Mouse (Mus musculus) midbrain, embryonic 13.5 days (tissue): ENCODE measurements around the gene Gpc5. TPM values are rescaled to one million over a fixed set of nuclear protein-coding genes. Genes with fewer than 3 reads are reported as not detected.

Experiments used
- ATAC-seq: fragments of 200-750 bp; cut with Nextera tagmentation; 2 replicates; pipeline ENCODE4 v1.8.0; 2017; ENCODE audit warnings: mild to moderate bottlenecking, moderate TSS enrichment, moderate library complexity
- H3K27ac ChIP-seq: fragments of 300-500 bp; sonication (generic); 2 replicates; pipeline ENCODE4 v1.5.1; 2015; ENCODE audit warnings: inconsistent platforms, mild to moderate bottlenecking, moderate library complexity
- H3K27me3 ChIP-seq: fragments of 300-500 bp; sonication (generic); 2 replicates; pipeline ENCODE4 v1.6.1; 2015; ENCODE audit warnings: mild to moderate bottlenecking, inconsistent platforms
- H3K36me3 ChIP-seq: fragments of 300-500 bp; sonication (generic); 2 replicates; pipeline ENCODE4 v1.6.1; 2015; ENCODE audit warnings: mild to moderate bottlenecking, inconsistent platforms
- H3K4me1 ChIP-seq: fragments of 300-500 bp; sonication (generic); replicated peaks from 2 replicates; pipeline ENCODE4 v1.6.1; 2015; ENCODE audit warnings: inconsistent platforms
- H3K4me2 ChIP-seq: fragments of 300-500 bp; sonication (generic); replicated peaks from 2 replicates; pipeline ENCODE4 v1.6.1; 2015; ENCODE audit warnings: moderate library complexity, mild to moderate bottlenecking, inconsistent platforms
- H3K4me3 ChIP-seq: fragments of 300-500 bp; sonication (generic); replicated peaks from 2 replicates; pipeline ENCODE4 v1.5.1; 2015; ENCODE audit warnings: mild to moderate bottlenecking, inconsistent platforms
- H3K9ac ChIP-seq: fragments of 300-500 bp; sonication (generic); replicated peaks from 2 replicates; pipeline ENCODE4 v1.6.1; 2015; ENCODE audit warnings: mild to moderate bottlenecking, inconsistent platforms
- H3K9me3 ChIP-seq: fragments of 300-500 bp; sonication (generic); 2 replicates; pipeline ENCODE4 v1.6.1; 2016; ENCODE audit warnings: mild to moderate bottlenecking, inconsistent platforms
- WGBS: fragments of 180-500 bp; shearing (Covaris S2); methylation state at CpG from one replicate; pipeline ENCODE4 v1.1.7; 2015; 5-methylcytosine and 5-hydroxymethylcytosine counted together
- polyA plus RNA-seq: library from polyadenylated mRNA; unstranded; fragments of >200 nt; fragmentation: Nextera tagmentation; extraction: Ambion mirVana; gene quantifications from 2 replicates; pipeline ENCODE4 v1.2.1, GENCODE M21; 2015

The Gpc5 gene
- polyA plus RNA-seq, 1 experiment from 2014 or later: 2.1 TPM

GRCm38 (mm10) chr14:115998931-115999330 lies 906.9 kb downstream of the Gpc5 start:
- Histone ChIP-seq H3K9ac (no peak overlapping the region), H3K4me3 (no peak overlapping the region), H3K27ac (no peak overlapping the region), H3K36me3 (no peaks in the 10 kb centered on the region), H3K4me2 (no peak overlapping the region), H3K9me3 (no peaks in the 10 kb centered on the region), H3K27me3 (no peaks in the 10 kb centered on the region), H3K4me1 (no peaks in the 10 kb centered on the region)
- WGBS: 83% methylated on average over 4 of the region's 4 CpGs
- no peak for ATAC-seq

DNA sequence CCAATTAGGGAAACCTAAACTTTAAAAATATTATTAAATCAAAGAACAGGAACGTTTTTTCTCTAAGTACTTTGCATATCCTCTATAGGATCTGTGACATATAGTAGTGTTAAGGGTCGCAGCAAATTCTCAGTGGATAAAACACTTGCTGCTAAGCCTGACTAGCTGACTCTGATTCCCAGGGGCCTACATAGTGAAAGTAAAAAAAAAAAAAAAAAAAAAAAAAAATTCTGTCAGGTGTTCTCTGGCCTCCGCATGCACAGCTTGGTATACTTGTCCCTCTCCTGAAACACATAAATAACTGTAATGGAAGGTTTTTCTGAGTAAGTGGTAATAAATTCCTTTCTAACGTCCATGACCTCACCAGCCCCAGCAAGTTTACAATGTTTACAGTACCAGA lies 995.0 kb downstream of the Gpc5 start:
- Histone ChIP-seq H3K27me3 (no peaks in the 10 kb centered on the region), H3K9me3 (no peaks in the 10 kb centered on the region), H3K4me2 (no peak overlapping the region), H3K36me3 (no peaks in the 10 kb centered on the region), H3K4me3 (no peak overlapping the region), H3K4me1 (no peaks in the 10 kb centered on the region), H3K9ac (no peak overlapping the region), H3K27ac (no peak overlapping the region)
- no peak for ATAC-seq
- WGBS: 85% methylated on average over 4 of the region's 4 CpGs

DNA sequence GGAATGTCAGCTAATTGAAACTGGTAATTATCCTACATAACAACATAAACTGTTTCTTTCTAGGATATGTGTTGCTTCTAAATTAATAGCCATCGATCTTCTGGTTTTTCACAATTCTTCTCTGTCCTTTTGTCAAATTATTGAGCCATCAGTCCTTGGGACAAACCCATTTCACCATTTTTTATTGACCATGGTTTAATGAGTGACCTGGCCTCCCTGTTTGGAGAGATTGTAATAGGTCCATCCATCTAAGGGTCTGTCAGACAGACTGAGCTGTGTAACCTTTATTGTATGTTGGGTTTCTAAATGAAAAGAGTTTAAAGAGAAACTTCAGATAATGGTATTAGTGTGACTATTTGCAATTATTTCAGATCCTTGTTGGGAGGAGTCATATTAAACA lies 1035.9 kb downstream of the Gpc5 start:
- ATAC-seq: no peak
- Histone ChIP-seq H3K9ac (no peak overlapping the region), H3K4me3 (no peak overlapping the region), H3K27ac (no peak overlapping the region), H3K36me3 (no peaks in the 10 kb centered on the region), H3K4me1 (no peaks in the 10 kb centered on the region), H3K9me3 (no peaks in the 10 kb centered on the region), H3K4me2 (no peak overlapping the region), H3K27me3 (no peaks in the 10 kb centered on the region)
- 84% methylated on average over 1 of the region's 1 CpGs for WGBS

- no peak overlapping the region for H3K4me2 ChIP-seq
- no peaks in the 10 kb centered on the region for H3K4me1 ChIP-seq
- no peak overlapping the region for H3K9ac ChIP-seq
- no peak overlapping the region for H3K4me3 ChIP-seq
- H3K36me3 ChIP-seq: no peaks in the 10 kb centered on the region
- no peaks in the 10 kb centered on the region for H3K27me3 ChIP-seq
- no peak for ATAC-seq
- H3K27ac ChIP-seq: no peak overlapping the region
- WGBS: 35% methylated on average over 5 of the region's 5 CpGs
- no peaks in the 10 kb centered on the region for H3K9me3 ChIP-seq
Measured at GRCm38 (mm10) chr14:116137330-116137729, 1045.3 kb downstream of the Gpc5 start.

DNA sequence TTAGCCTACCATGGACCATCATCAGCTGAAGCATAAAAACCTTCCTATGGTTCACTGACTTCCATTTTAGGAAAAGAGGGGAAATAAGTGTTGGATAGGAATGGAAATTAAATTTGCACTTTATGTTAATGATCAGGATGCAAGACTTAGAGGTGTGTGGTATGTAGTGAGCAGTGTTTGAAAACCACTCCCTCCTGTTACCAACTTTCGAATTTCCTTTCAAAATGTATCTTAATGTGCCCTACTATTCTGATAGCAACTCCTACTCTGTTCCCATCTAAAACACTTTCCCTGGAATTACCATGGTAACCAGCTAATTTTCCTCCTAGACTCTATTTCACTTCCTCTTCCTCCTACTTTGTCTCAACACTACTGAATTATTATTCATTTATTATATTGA lies 1045.8 kb downstream of the Gpc5 start:
- 77% methylated on average over 1 of the region's 1 CpGs for WGBS
- no peak for ATAC-seq
- no peaks in the 10 kb centered on the region for H3K36me3 ChIP-seq

DNA sequence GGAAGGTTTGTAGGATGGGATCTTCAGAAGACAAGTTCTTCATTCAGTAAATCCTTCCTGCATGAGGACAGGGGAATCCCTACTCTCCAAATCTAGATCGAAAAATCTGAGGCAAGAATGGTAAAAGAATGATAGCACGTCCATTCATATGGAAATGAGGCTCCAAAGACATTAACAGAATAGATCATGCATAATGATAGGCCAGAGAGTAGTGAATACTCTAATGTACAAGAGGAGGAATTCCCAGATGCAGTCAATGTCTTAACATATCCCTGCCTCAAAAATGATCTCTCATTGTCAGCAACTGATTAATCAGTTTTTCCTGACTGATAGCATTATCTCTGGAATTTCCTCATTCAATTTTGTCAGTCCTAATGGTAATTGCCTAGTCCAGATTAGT lies 1070.6 kb downstream of the Gpc5 start:
- no peak overlapping the region for H3K27ac ChIP-seq
- H3K9ac ChIP-seq: no peak overlapping the region
- H3K9me3 ChIP-seq: no peaks in the 10 kb centered on the region
- H3K4me1 ChIP-seq: no peaks in the 10 kb centered on the region
- no peaks in the 10 kb centered on the region for H3K36me3 ChIP-seq
- H3K4me3 ChIP-seq: no peak overlapping the region
- no peak for ATAC-seq
- H3K27me3 ChIP-seq: no peaks in the 10 kb centered on the region
- WGBS: 33% methylated on average over 2 of the region's 2 CpGs
- H3K4me2 ChIP-seq: no peak overlapping the region

More for the DNA sequence above, 1045.8 kb downstream of the Gpc5 start:
- H3K4me2 ChIP-seq: no peak overlapping the region
- no peaks in the 10 kb centered on the region for H3K9me3 ChIP-seq
- H3K4me3 ChIP-seq: no peak overlapping the region
- no peak overlapping the region for H3K9ac ChIP-seq
- H3K27me3 ChIP-seq: no peaks in the 10 kb centered on the region
- no peak overlapping the region for H3K27ac ChIP-seq
- H3K4me1 ChIP-seq: no peaks in the 10 kb centered on the region

- ATAC-seq: peak; percentile 40; the same call in 1 of the 2 replicates
- Histone ChIP-seq H3K9ac (no peak overlapping the region), H3K4me2 (no peak overlapping the region), H3K4me1 (no peaks in the 10 kb centered on the region), H3K27me3 (no peaks in the 10 kb centered on the region), H3K4me3 (no peak overlapping the region), H3K27ac (no peak overlapping the region), H3K36me3 (no peaks in the 10 kb centered on the region), H3K9me3 (no peaks in the 10 kb centered on the region)
Measured at GRCm38 (mm10) chr14:116167401-116167800, 1075.4 kb downstream of the Gpc5 start.

DNA sequence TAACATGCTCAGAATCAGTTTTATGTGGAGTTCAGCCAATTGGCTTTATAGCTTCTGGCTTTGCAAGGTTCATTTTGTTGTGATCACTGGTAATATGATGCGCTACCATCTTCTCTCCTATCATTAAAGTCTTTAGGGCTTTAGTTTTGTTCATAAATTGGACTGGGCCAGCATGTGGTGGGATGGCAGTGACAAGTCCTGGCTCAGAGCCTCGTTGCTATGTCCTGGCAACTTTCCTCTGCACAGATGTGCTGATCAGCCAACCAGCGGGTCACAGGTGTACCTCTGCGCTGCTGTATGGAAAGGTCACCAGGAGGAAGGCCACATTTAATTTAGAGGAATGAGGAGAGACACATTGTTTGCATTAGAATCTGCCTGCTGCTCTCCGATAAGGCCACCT lies 1077.1 kb downstream of the Gpc5 start:
- Histone ChIP-seq H3K36me3 (no peaks in the 10 kb centered on the region), H3K9ac (no peak overlapping the region), H3K27me3 (no peaks in the 10 kb centered on the region), H3K4me2 (no peak overlapping the region), H3K9me3 (no peaks in the 10 kb centered on the region), H3K4me3 (no peak overlapping the region), H3K27ac (no peak overlapping the region), H3K4me1 (no peaks in the 10 kb centered on the region)
- peak; percentile 69 for ATAC-seq
- 78% methylated on average over 5 of the region's 5 CpGs for WGBS

DNA sequence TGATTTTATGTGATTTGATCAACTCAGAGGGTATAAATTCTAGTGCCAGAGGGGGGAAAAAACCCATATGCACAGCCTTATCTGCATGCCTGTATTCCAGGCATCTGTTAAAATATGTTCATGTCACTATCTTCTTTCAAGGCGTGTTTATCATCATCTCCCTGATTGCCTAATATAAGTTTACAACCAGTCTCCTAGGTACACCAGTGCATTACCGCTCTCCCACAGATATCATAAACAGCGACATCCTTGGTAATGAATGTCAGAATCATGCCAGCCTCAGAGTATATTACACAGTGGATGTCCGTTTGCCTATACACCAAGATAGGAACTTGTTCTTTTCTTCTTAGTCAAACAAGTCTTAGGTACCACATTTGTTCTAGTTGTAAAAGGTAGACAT lies 1095.0 kb downstream of the Gpc5 start:
- no peak overlapping the region for H3K9ac ChIP-seq
- no peak overlapping the region for H3K4me3 ChIP-seq
- H3K4me2 ChIP-seq: no peak overlapping the region
- H3K9me3 ChIP-seq: no peaks in the 10 kb centered on the region
- no peak overlapping the region for H3K27ac ChIP-seq
- WGBS: 88% methylated on average over 4 of the region's 4 CpGs
- ATAC-seq: no peak
- H3K27me3 ChIP-seq: no peaks in the 10 kb centered on the region
- H3K4me1 ChIP-seq: no peaks in the 10 kb centered on the region
- H3K36me3 ChIP-seq: no peaks in the 10 kb centered on the region

DNA sequence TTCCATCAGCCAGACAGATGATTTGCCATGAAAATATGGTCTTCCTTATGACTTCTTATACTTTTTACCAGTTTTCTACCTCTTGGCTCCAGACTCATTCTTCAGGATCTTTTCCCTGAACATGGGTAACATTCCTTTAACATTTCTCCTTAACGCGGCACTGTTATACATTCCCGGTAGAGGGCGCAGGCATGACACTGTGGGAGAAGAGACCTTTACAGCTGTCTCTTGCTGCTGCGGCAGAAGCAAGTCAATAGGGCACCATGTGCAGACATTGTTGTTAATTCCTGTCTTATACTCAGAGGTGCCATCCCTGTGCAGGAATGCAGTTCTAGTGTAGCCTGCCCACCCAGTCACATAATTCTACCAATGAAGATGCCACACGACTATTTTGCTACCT lies 1115.0 kb downstream of the Gpc5 start:
- Histone ChIP-seq H3K9ac (no peak overlapping the region), H3K9me3 (no peaks in the 10 kb centered on the region), H3K4me3 (no peak overlapping the region), H3K27me3 (no peaks in the 10 kb centered on the region), H3K36me3 (no peaks in the 10 kb centered on the region), H3K4me2 (no peak overlapping the region), H3K4me1 (no peaks in the 10 kb centered on the region), H3K27ac (no peak overlapping the region)
- ATAC-seq: no peak
- WGBS: 26% methylated on average over 6 of the region's 6 CpGs

DNA sequence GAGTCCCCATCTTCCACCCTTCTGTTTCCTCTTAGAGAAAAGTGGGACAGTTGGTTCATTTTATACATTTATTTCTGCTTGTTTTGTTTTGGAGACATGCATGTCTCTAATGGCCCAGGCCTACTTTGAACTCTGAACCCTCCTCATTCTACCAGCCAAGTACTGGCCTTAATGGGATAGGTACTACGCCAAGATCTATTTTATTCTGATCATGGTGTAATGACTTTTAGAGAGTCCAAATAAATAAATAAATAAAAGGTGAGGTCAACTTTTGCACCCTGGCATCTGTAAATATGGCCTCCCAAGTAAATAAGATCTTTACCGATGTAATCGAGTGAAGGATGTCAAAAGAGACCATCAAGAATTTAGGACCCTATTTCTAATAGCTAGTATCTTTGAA lies 1116.6 kb downstream of the Gpc5 start:
- no peak for ATAC-seq
- H3K27ac ChIP-seq: no peak overlapping the region
- H3K4me1 ChIP-seq: no peaks in the 10 kb centered on the region
- H3K9me3 ChIP-seq: no peaks in the 10 kb centered on the region
- H3K9ac ChIP-seq: no peak overlapping the region
- H3K4me3 ChIP-seq: no peak overlapping the region
- no peaks in the 10 kb centered on the region for H3K36me3 ChIP-seq
- H3K4me2 ChIP-seq: no peak overlapping the region
- WGBS: 95% methylated on average over 3 of the region's 3 CpGs
- H3K27me3 ChIP-seq: no peaks in the 10 kb centered on the region

DNA sequence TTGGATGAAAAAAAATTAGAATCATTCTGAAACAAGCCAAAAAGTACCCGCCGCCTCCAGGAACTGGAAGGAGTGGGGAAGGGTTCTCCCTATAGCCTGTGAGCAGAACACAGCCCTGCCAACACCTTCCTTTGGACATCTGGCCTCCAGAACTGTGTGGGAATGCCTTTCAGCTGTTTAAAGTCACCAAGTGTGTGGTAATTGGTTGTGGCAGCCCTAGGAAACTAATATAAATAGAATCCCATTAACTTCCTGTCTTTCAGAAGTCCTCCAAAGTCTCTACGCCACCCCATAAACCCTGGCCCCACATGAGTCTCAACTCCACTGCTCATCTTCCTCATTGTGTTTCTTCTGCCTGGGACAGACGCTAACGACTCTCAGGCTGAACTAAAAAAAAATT lies 1117.0 kb downstream of the Gpc5 start:
- peak; percentile 20; the same call in 1 of the 2 replicates for ATAC-seq
- H3K4me1 ChIP-seq: no peaks in the 10 kb centered on the region
- H3K4me2 ChIP-seq: no peak overlapping the region
- H3K27me3 ChIP-seq: no peaks in the 10 kb centered on the region
- H3K36me3 ChIP-seq: no peaks in the 10 kb centered on the region
- 83% methylated on average over 5 of the region's 5 CpGs for WGBS
- H3K9me3 ChIP-seq: no peaks in the 10 kb centered on the region
- H3K4me3 ChIP-seq: no peak overlapping the region
- no peak overlapping the region for H3K9ac ChIP-seq
- H3K27ac ChIP-seq: no peak overlapping the region

GRCm38 (mm10) chr14:116210304-116210703 lies 1118.3 kb downstream of the Gpc5 start:
- H3K4me3 ChIP-seq: no peak overlapping the region
- no peaks in the 10 kb centered on the region for H3K36me3 ChIP-seq
- WGBS: 90% methylated on average over 6 of the region's 6 CpGs
- no peak overlapping the region for H3K27ac ChIP-seq
- H3K4me1 ChIP-seq: no peaks in the 10 kb centered on the region
- no peaks in the 10 kb centered on the region for H3K27me3 ChIP-seq
- no peak for ATAC-seq
- no peak overlapping the region for H3K9ac ChIP-seq
- H3K4me2 ChIP-seq: no peak overlapping the region
- H3K9me3 ChIP-seq: no peaks in the 10 kb centered on the region
